Mouse (Mus musculus): ENCODE data around the gene Acad8. TPM values are rescaled to one million over a fixed set of nuclear protein-coding genes. Genes with fewer than 3 reads are reported as not detected.

Gene Acad8
- total RNA-seq (2018; cell fraction: chromatin; rRNA removed), result 10 to 100 TPM; 15.6 to 92.1 (median 44.0) TPM
- 10 to 100 TPM in 23 of 26 experiments, 1 to 10 TPM in 3; 8.0 to 20.6 (median 15.5) TPM for total RNA-seq (2018; cell fraction: cytosol; rRNA removed)
- total RNA-seq (2018; cell fraction: nucleus; rRNA removed), result 10 to 100 TPM; 10.3 to 56.0 (median 24.4) TPM
- 11.5 to 22.4 TPM (median 17.3 TPM) in 3 replicates for polyA plus RNA-seq (2018)

GRCm38 (mm10) chr9:26999461-27000395 lies at the start of gene Acad8, which contains the start of gene Thyn1:
Gene Acad8, minus strand, starts transcription at chr9:26999566.
Gene Thyn1, plus strand, starts transcription at chr9:26999710.
- WGBS (ENCODE audit: missing documents), result under 1% methylated on average over 34 of the region's 35 CpGs
- H3K79me2 ChIP-seq (ENCODE audit: inconsistent target), result peaks cover 46% of the 10 kb centered on the region
- peaks cover 13% of the 10 kb centered on the region; the same call in 1 of the 2 replicates for H3K36me3 ChIP-seq (ENCODE audit: inconsistent target)
- peak within 1 kb of the TSS; percentile 71 for H3K27ac ChIP-seq
- H3K4me3 ChIP-seq (ENCODE audit: inconsistent target), result peak within 1 kb of the TSS; percentile 87

GRCm38 (mm10) chr9:27043892-27044291 lies 44.5 kb upstream of the Acad8 start:
- H3K4me3 ChIP-seq (ENCODE audit: inconsistent target), result no peak overlapping the region
- peaks cover 15% of the 10 kb centered on the region; the same call in 1 of the 2 replicates for H3K36me3 ChIP-seq (ENCODE audit: inconsistent target)
- H3K79me2 ChIP-seq (ENCODE audit: inconsistent target), result no peaks in the 10 kb centered on the region
- WGBS (ENCODE audit: missing documents), result 82% methylated on average over 5 of the region's 5 CpGs
- no peak overlapping the region for H3K27ac ChIP-seq

- Histone ChIP-seq H3K36me3 (ENCODE audit: inconsistent target) (no peaks in the 10 kb centered on the region), H3K27ac (peak overlapping the region; percentile 76), H3K4me3 (ENCODE audit: inconsistent target) (peak overlapping the region; percentile 85), H3K79me2 (ENCODE audit: inconsistent target) (peaks cover 84% of the 10 kb centered on the region)
- WGBS (ENCODE audit: missing documents), result 0% methylated on average over 17 of the region's 17 CpGs
These were observed 31.4 kb upstream of the Acad8 start for GRCm38 (mm10) chr9:27030763-27031100.

GRCm38 (mm10) chr9:27029828-27030762 lies 30.7 kb upstream of the Acad8 start, which contains the start of the genes Vps26b and Ncapd3:
Gene Vps26b, minus strand, starts transcription at chr9:27030065.
Gene Ncapd3, plus strand, starts transcription at chr9:27030175.
- no peaks in the 10 kb centered on the region for H3K36me3 ChIP-seq (ENCODE audit: inconsistent target)
- H3K4me3 ChIP-seq (ENCODE audit: inconsistent target), result peak within 1 kb of the TSS; percentile 85
- peaks cover 84% of the 10 kb centered on the region for H3K79me2 ChIP-seq (ENCODE audit: inconsistent target)
- peak within 1 kb of the TSS; percentile 76 for H3K27ac ChIP-seq
- WGBS (ENCODE audit: missing documents), result 3% methylated on average over 70 of the region's 80 CpGs

- WGBS (ENCODE audit: missing documents), result 1% methylated on average over 52 of the region's 52 CpGs
- peaks cover 84% of the 10 kb centered on the region for H3K79me2 ChIP-seq (ENCODE audit: inconsistent target)
- peak overlapping the region; percentile 85 for H3K4me3 ChIP-seq (ENCODE audit: inconsistent target)
- no peaks in the 10 kb centered on the region for H3K36me3 ChIP-seq (ENCODE audit: inconsistent target)
- peak overlapping the region; percentile 28; the same call in 1 of the 2 replicates for H3K27ac ChIP-seq
These were observed 29.9 kb upstream of the Acad8 start for GRCm38 (mm10) chr9:27029022-27029827.

GRCm38 (mm10) chr9:27026708-27027107 lies 27.3 kb upstream of the Acad8 start:
- no peak overlapping the region for H3K4me3 ChIP-seq (ENCODE audit: inconsistent target)
- H3K36me3 ChIP-seq (ENCODE audit: inconsistent target), result no peaks in the 10 kb centered on the region
- H3K27ac ChIP-seq, result no peak overlapping the region
- peaks cover 82% of the 10 kb centered on the region for H3K79me2 ChIP-seq (ENCODE audit: inconsistent target)
- 0% methylated on average over 1 of the region's 1 CpGs for WGBS (ENCODE audit: missing documents)

- no peak overlapping the region for H3K27ac ChIP-seq
- peaks cover 90% of the 10 kb centered on the region for H3K79me2 ChIP-seq (ENCODE audit: inconsistent target)
- no peak overlapping the region for H3K4me3 ChIP-seq (ENCODE audit: inconsistent target)
- 26% methylated on average over 4 of the region's 4 CpGs for WGBS (ENCODE audit: missing documents)
- 0 out of 2 replicates have a peak, but pooled peaks cover 6% of the 10 kb centered on the region for H3K36me3 ChIP-seq (ENCODE audit: inconsistent target)
These were observed 24.3 kb upstream of the Acad8 start for GRCm38 (mm10) chr9:27023681-27024080.

- Histone ChIP-seq H3K36me3 (ENCODE audit: inconsistent target) (peaks cover 42% of the 10 kb centered on the region), H3K79me2 (ENCODE audit: inconsistent target) (peaks cover 48% of the 10 kb centered on the region), H3K4me3 (ENCODE audit: inconsistent target) (no peak overlapping the region), H3K27ac (no peak overlapping the region)
- WGBS (ENCODE audit: missing documents), result 94% methylated on average over 10 of the region's 10 CpGs
These were observed 19.6 kb upstream of the Acad8 start for GRCm38 (mm10) chr9:27018961-27019360.

- Histone ChIP-seq H3K79me2 (ENCODE audit: inconsistent target) (no peaks in the 10 kb centered on the region; the same call in 1 of the 2 replicates), H3K36me3 (ENCODE audit: inconsistent target) (peaks cover 98% of the 10 kb centered on the region), H3K4me3 (ENCODE audit: inconsistent target) (no peak overlapping the region), H3K27ac (no peak overlapping the region)
- WGBS (ENCODE audit: missing documents), result 95% methylated on average over 4 of the region's 4 CpGs
These were observed 12.2 kb upstream of the Acad8 start for GRCm38 (mm10) chr9:27011572-27011971.

GRCm38 (mm10) chr9:27009231-27009630 lies 9.9 kb upstream of the Acad8 start:
- 87% methylated on average over 5 of the region's 5 CpGs for WGBS (ENCODE audit: missing documents)

GRCm38 (mm10) chr9:27006866-27007265 lies 7.5 kb upstream of the Acad8 start:
- 90% methylated on average over 5 of the region's 5 CpGs for WGBS (ENCODE audit: missing documents)
- no peak overlapping the region for H3K27ac ChIP-seq
- H3K36me3 ChIP-seq (ENCODE audit: inconsistent target), result peaks cover 81% of the 10 kb centered on the region
- H3K4me3 ChIP-seq (ENCODE audit: inconsistent target), result no peak overlapping the region
- no peaks in the 10 kb centered on the region for H3K79me2 ChIP-seq (ENCODE audit: inconsistent target)

More at GRCm38 (mm10) chr9:27009231-27009630, 9.9 kb upstream of the Acad8 start:
- Histone ChIP-seq H3K36me3 (ENCODE audit: inconsistent target) (peaks cover 95% of the 10 kb centered on the region), H3K79me2 (ENCODE audit: inconsistent target) (no peaks in the 10 kb centered on the region), H3K27ac (no peak overlapping the region), H3K4me3 (ENCODE audit: inconsistent target) (no peak overlapping the region)

- H3K4me3 ChIP-seq (ENCODE audit: inconsistent target), result no peak overlapping the region
- no CpG with 5 or more reads among the region's 1 CpGs for WGBS (ENCODE audit: missing documents)
- H3K79me2 ChIP-seq (ENCODE audit: inconsistent target), result no peaks in the 10 kb centered on the region
- H3K36me3 ChIP-seq (ENCODE audit: inconsistent target), result peaks cover 72% of the 10 kb centered on the region
- no peak overlapping the region for H3K27ac ChIP-seq
These were observed 6.6 kb upstream of the Acad8 start for GRCm38 (mm10) chr9:27005933-27006332.

GRCm38 (mm10) chr9:27005231-27005630 lies 5.9 kb upstream of the Acad8 start:
- Histone ChIP-seq H3K36me3 (ENCODE audit: inconsistent target) (peaks cover 65% of the 10 kb centered on the region), H3K4me3 (ENCODE audit: inconsistent target) (no peak overlapping the region), H3K27ac (no peak overlapping the region), H3K79me2 (ENCODE audit: inconsistent target) (no peaks in the 10 kb centered on the region)
- 92% methylated on average over 3 of the region's 3 CpGs for WGBS (ENCODE audit: missing documents)

All from macrophage (primary cell).